ENCODE assay signal across 21 mouse cellular contexts in the genomic region with DNA sequence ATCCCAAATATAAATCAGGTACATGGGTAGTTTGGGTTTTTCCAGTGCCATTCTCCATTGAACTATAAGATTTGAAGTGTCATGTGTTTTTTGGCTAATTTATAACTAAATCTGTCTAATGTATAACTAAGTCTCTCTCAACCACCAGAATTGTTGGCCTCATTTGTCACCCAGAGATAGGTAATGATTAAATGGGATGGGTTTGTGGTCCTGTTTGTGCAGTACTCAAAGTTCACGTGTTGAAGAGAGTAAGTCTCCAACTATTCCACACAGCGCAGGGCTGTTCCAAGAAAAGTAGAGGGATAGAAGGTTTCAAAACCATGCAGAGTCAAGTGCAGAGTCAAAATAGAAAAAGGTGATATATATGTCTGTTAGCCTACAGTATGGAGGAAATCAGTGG. TPM values are rescaled to one million over a fixed set of nuclear protein-coding genes. Genes with fewer than 3 reads are reported as not detected.
DNase-seq lines count a peak whose midpoint lies in the region; ATAC-seq and TF ChIP-seq lines count a peak whose summit lies in the region.
"Had no signal": no experiment of that assay in that cellular context is flagged by ENCODE, and none has a peak within 500 bp of the region (broad histone marks: within the 10 kb centered on the region; RNA-seq: fewer than 3 reads in every experiment).

No protein-coding gene starts in this region.

- peak; percentile 66 for DNase-seq in Patski (ENCODE audit: low read depth, low spot score)
- DNase-seq in kidney, postnatal 10 days, result peak; percentile 14
- no peak for DNase-seq in cerebellum, adult 8-10 months
- DNase-seq in spleen, adult 18-20 months, result no peak
- no peak for DNase-seq in left cerebral cortex, postnatal 10 days (ENCODE audit: extremely low spot score in 1 of 2, low spot score in 2 of 2)
- DNase-seq in cerebellum, postnatal 14 days, result no peak
- DNase-seq: adrenal gland, postnatal 14 days; cerebellum, adult 18-20 months; gastrocnemius, adult 2 months; heart, adult 18-20 months; lung, postnatal 14 days; thymus, postnatal 36 days had no signal

- no peak overlapping the region for H3K4me3 ChIP-seq in intestine, postnatal 0 days (ENCODE audit: low read depth, low read length)
- H3K4me3 ChIP-seq in liver, embryonic 15.5 days (replicated peaks), result no peak overlapping the region
- H3K4me3 ChIP-seq: embryonic facial prominence, embryonic 13.5 days; gastrocnemius, adult 2 months; hindbrain, embryonic 10.5 days; limb, embryonic 15.5 days had no signal

- intact Hi-C loops in left cerebral cortex, postnatal 10 days (cut with DNase I), result no loop called here

- CTCF ChIA-PET in Patski (lab: Charles Lee), result no interaction called here

- POLR2A ChIA-PET in Patski (lab: Charles Lee), result no interaction called here

- in situ Hi-C loops in Patski (cut with MboI; ENCODE audit: low pct_unique_long_range_greater_than_20kb), result no loop called here

- H3K27me3 ChIP-seq in Patski, result no peaks in the 10 kb centered on the region
- H3K27me3 ChIP-seq in intestine, postnatal 0 days (replicated peaks; ENCODE audit: control insufficient read depth, insufficient read depth, low read length), result no peaks in the 10 kb centered on the region
- H3K27me3 ChIP-seq in liver, embryonic 15.5 days, result no peaks in the 10 kb centered on the region
- H3K27me3 ChIP-seq: embryonic facial prominence, embryonic 13.5 days; limb, embryonic 15.5 days had no signal

- H3K4me2 ChIP-seq in intestine, postnatal 0 days (replicated peaks; ENCODE audit: low read depth), result peak overlapping the region; percentile 7; the same call in 1 of the 2 replicates
- no peak overlapping the region for H3K4me2 ChIP-seq in liver, embryonic 15.5 days
- H3K4me2 ChIP-seq: embryonic facial prominence, embryonic 13.5 days; limb, embryonic 15.5 days had no signal

- H3K27ac ChIP-seq in intestine, postnatal 0 days (ENCODE audit: low read depth, low read length), result no peak overlapping the region
- no peak overlapping the region for H3K27ac ChIP-seq in liver, embryonic 15.5 days (replicated peaks)
- H3K27ac ChIP-seq: embryonic facial prominence, embryonic 13.5 days; gastrocnemius, adult 2 months; hindbrain, embryonic 10.5 days; limb, embryonic 15.5 days had no signal

- no peaks in the 10 kb centered on the region for H3K9me3 ChIP-seq in intestine, postnatal 0 days (ENCODE audit: control insufficient read depth)
- H3K9me3 ChIP-seq in liver, embryonic 15.5 days (replicated peaks), result no peaks in the 10 kb centered on the region
- H3K9me3 ChIP-seq: embryonic facial prominence, embryonic 13.5 days; hindbrain, embryonic 10.5 days; limb, embryonic 15.5 days had no signal

- ATAC-seq in Patski, result peak; percentile 93
- ATAC-seq in intestine, postnatal 0 days, result peak; percentile 69; the same call in 1 of the 2 replicates
- ATAC-seq in liver, embryonic 15.5 days (ENCODE audit: insufficient read depth), result peak; percentile 71
- ATAC-seq: activated CD4-positive, CD25-positive, alpha-beta regulatory T cell, adult 4 months had no signal

- H3K4me1 ChIP-seq in intestine, postnatal 0 days (replicated peaks; ENCODE audit: control insufficient read depth, insufficient read depth, low read length), result 0 out of 2 replicates have a peak, but pooled peaks cover 3% of the 10 kb centered on the region
- H3K4me1 ChIP-seq in liver, embryonic 15.5 days (replicated peaks), result no peaks in the 10 kb centered on the region
- H3K4me1 ChIP-seq: embryonic facial prominence, embryonic 13.5 days; hindbrain, embryonic 10.5 days; limb, embryonic 15.5 days had no signal

- no peak for TF ChIP-seq CTCF in Patski (IDR thresholded peaks at IDR 0.05)
- TF ChIP-seq CTCF in intestine, postnatal 0 days (IDR thresholded peaks at IDR 0.05; ENCODE audit: low read depth), result no peak

- H3K9ac ChIP-seq in intestine, postnatal 0 days (ENCODE audit: low read depth, low read length), result no peak overlapping the region
- no peak overlapping the region for H3K9ac ChIP-seq in liver, embryonic 15.5 days
- H3K9ac ChIP-seq: embryonic facial prominence, embryonic 13.5 days; limb, embryonic 15.5 days had no signal

- H3K36me3 ChIP-seq in intestine, postnatal 0 days (ENCODE audit: control insufficient read depth, insufficient read depth), result no peaks in the 10 kb centered on the region
- H3K36me3 ChIP-seq in liver, embryonic 15.5 days (replicated peaks), result no peaks in the 10 kb centered on the region
- H3K36me3 ChIP-seq: embryonic facial prominence, embryonic 13.5 days; hindbrain, embryonic 10.5 days; limb, embryonic 15.5 days had no signal

- 52% methylated on average over 2 of the region's 2 CpGs for WGBS in intestine, postnatal 0 days
- WGBS in liver, embryonic 15.5 days (ENCODE audit: insufficient replicate concordance), result 59% methylated on average over 2 of the region's 2 CpGs

RNA-seq across cellular contexts. Expression of gene Uts2b, which starts 5.3 kb away (rescaled TPM):
- not detected for polyA plus RNA-seq in Patski (2021)
- 0.14 and 0.37 TPM in 2 replicates for polyA plus RNA-seq in intestine, postnatal 0 days (2015; fragmentation: Nextera tagmentation; extraction: Ambion mirVana)
- not detected in 2 replicates for polyA plus RNA-seq in liver, embryonic 15.5 days (2015; fragmentation: Nextera tagmentation; extraction: Ambion mirVana)
- total RNA-seq in left cerebral cortex, postnatal 10 days (2021), result not detected
- total RNA-seq: adrenal gland, postnatal 14 days; gastrocnemius, adult 2 months; layer of hippocampus, postnatal 10 days; left cerebral cortex, postnatal 14 days had no signal
- polyA plus RNA-seq: activated CD4-positive, CD25-positive, alpha-beta regulatory T cell, adult 4 months; cortical plate, adult 2 months had no signal

RNA-seq across cellular contexts. Expression of gene Ccdc50, which starts 13.4 kb away (rescaled TPM):
- 120 TPM for polyA plus RNA-seq in Patski (2021)
- polyA plus RNA-seq in intestine, postnatal 0 days (2015; fragmentation: Nextera tagmentation; extraction: Ambion mirVana), result 18.9 and 21.0 TPM in 2 replicates
- polyA plus RNA-seq in liver, embryonic 15.5 days (2015; fragmentation: Nextera tagmentation; extraction: Ambion mirVana), result 10.2 and 12.3 TPM in 2 replicates
- total RNA-seq in left cerebral cortex, postnatal 10 days (2021), result 10 to 100 TPM; 74.6 to 77.5 TPM

Comparison
In these comparisons a context has a peak if more than half of its experiments do, and no peak if none do; other contexts are left out.
1. DNase-seq: peak in Patski (single experiment) and kidney, postnatal 10 days (single experiment); none in cerebellum, adult 8-10 months (single experiment), spleen, adult 18-20 months (0 of 2), left cerebral cortex, postnatal 10 days (0 of 2) and cerebellum, postnatal 14 days (0 of 2).
2. Peak in every context shown above with its lines, with median percentiles within 50 percentile points of each other: ATAC-seq.